Mouse (Mus musculus): ENCODE results near the gene Gm49394. TPM values are rescaled to one million over a fixed set of nuclear protein-coding genes. Genes with fewer than 3 reads are reported as not detected.

Gm49394 gene
- polyA plus RNA-seq, 1 experiment from 2014 or later: 0.14 TPM

DNA sequence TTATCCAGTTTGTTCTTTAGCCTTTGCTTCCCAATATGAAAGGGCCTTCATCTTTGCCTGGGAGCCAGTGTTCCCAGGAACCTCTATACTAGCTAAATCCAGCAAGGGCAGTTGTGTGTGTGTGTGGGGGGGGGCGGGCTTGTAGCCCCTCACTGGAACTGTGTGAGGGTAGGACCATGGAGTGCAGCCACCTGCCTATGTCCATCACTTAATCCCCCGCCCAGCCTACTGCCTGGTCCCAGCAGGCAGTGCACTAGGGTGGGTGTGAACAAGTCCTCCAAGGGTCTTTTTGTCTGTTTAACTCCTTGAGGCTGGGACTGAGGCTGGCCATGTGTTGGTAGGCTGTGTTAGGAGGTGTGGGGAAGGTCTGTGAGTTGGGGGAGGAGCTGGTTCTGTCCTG, 56.7 kb downstream of the Gm49394 start:
- Histone ChIP-seq H3K9ac (no peak overlapping the region), H3K9me3 (no peaks in the 10 kb centered on the region), H3K27ac (no peak overlapping the region), H3K4me2 (no peak overlapping the region), H3K4me1 (peaks cover 14% of the 10 kb centered on the region), H3K36me3 (no peaks in the 10 kb centered on the region), H3K27me3 (replicated peaks) (no peaks in the 10 kb centered on the region), H3K4me3 (replicated peaks) (no peak overlapping the region)
- ATAC-seq (ENCODE audit: insufficient read depth, low FRiP score, low read depth): no peak
- 77% methylated on average over 2 of the region's 2 CpGs for WGBS

DNA sequence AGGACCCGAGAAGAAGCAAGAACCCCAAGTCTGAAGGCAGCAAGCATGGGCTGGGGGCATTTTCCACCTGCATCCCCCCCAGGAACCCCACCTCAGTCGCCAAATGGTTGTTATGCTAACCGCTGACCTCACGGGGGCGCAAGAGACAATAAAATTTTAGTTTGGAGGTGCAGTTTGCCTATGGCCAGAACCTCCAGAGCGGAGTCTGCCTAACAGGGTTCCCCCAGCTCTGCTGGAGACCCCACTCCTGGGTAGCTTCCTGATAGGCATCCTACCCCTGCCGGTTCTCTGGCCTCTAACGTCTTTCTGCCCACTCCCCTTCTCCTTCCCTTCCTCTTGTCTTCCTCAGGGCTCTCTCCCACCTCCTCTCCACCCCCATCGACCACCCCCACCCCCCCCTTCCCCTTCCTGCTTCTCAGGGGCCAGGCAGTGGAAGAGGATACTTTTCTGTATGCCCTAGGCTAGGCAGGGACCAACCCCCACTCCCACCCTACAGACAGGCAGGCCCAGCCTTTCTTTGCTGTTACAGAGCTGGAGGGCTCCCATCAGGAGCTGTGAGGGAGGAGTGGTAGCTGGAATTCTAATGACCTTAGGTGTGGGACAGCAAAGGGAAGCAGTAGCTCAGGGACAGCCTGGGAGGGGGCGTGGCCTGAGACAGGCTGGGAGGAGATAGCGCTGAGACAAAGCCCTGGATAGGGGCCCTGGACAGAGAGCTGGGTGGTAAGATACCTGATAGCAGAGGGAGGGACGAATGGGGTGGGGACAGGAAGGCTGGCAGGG, 58.9 kb downstream of the Gm49394 start:
- no peaks in the 10 kb centered on the region for H3K9me3 ChIP-seq
- 2% methylated on average over 12 of the region's 12 CpGs for WGBS
- peak overlapping the region; percentile 78 for H3K27ac ChIP-seq
- no peaks in the 10 kb centered on the region for H3K36me3 ChIP-seq
- peak overlapping the region; percentile 49 for H3K4me2 ChIP-seq
- peak; percentile 96 for ATAC-seq (ENCODE audit: insufficient read depth, low FRiP score, low read depth)
- H3K4me1 ChIP-seq: peaks cover 14% of the 10 kb centered on the region
- H3K27me3 ChIP-seq (replicated peaks): no peaks in the 10 kb centered on the region
- no peak overlapping the region for H3K9ac ChIP-seq
- no peak overlapping the region for H3K4me3 ChIP-seq (replicated peaks)

DNA sequence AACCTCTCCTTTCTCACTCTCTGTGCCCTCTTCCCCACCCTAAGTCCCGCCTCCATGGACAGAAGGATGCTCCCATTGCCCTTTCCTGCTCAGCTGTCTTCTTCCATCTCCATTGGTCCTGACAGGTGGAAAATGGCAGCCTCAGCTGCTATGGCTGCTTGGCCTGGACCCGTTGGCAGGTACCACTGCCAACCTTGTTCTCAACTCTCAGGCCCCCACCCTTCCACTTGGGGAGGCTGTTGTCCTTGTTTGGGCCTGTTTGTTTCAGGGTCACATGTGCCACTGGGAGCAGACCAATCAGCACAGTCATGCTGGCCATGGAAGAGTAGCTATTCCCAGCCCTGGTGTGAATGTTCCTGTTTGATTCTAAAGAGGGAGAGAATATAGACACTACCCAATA, 68.8 kb downstream of the Gm49394 start:
- H3K27ac ChIP-seq: no peak overlapping the region
- no peaks in the 10 kb centered on the region for H3K36me3 ChIP-seq
- ATAC-seq (ENCODE audit: insufficient read depth, low FRiP score, low read depth): no peak
- no peak overlapping the region for H3K4me2 ChIP-seq
- no peaks in the 10 kb centered on the region for H3K9me3 ChIP-seq
- WGBS: 86% methylated on average over 2 of the region's 2 CpGs
- no peaks in the 10 kb centered on the region for H3K27me3 ChIP-seq (replicated peaks)
- no peak overlapping the region for H3K4me3 ChIP-seq (replicated peaks)
- H3K9ac ChIP-seq: no peak overlapping the region
- H3K4me1 ChIP-seq: no peaks in the 10 kb centered on the region

MicroRNA genes within 50 kb of the gene (microRNA counts, 519-probe panel; counts per million panel counts)
- 2,124 counts per million, percentile 29 among the panel's probes with 10 or more counts for microRNA mmu-miR-483

Small RNAs within 50 kb of the gene (microRNA-seq; reads per million reads assigned to microRNA genes)
- gene Mir483: 1,704 reads per million, percentile 79 among the genes with 10 or more reads in this experiment

Other genes starting within 250 kb of the Gm49394 start
- 13.2 and 19.6 TPM in 2 replicates for gene Syt8, start 235.1 kb downstream of the Gm49394 start, polyA plus RNA-seq (2015; fragmentation: Nextera tagmentation; extraction: Ambion mirVana)
- 10.4 and 13.3 TPM in 2 replicates for gene Tnni2, start 228.1 kb downstream of the Gm49394 start, polyA plus RNA-seq (2015; fragmentation: Nextera tagmentation; extraction: Ambion mirVana)
- 196 and 211 TPM in 2 replicates for gene Lsp1, start 209.1 kb downstream of the Gm49394 start, polyA plus RNA-seq (2015; fragmentation: Nextera tagmentation; extraction: Ambion mirVana)
- gene Tnnt3, start 171.1 kb downstream of the Gm49394 start, polyA plus RNA-seq (2015; fragmentation: Nextera tagmentation; extraction: Ambion mirVana): 4.6 and 11.8 TPM in 2 replicates
- 21.9 and 26.2 TPM in 2 replicates for gene Mrpl23, start 137.3 kb downstream of the Gm49394 start, polyA plus RNA-seq (2015; fragmentation: Nextera tagmentation; extraction: Ambion mirVana)
- gene Igf2, start 3.1 kb downstream of the Gm49394 start, polyA plus RNA-seq (2015; fragmentation: Nextera tagmentation; extraction: Ambion mirVana): 964 and 1,001 TPM in 2 replicates
- gene Ins2, start 73.4 kb upstream of the Gm49394 start, polyA plus RNA-seq (2015; fragmentation: Nextera tagmentation; extraction: Ambion mirVana): 528 and 604 TPM in 2 replicates